ENCODE assay signal across 22 mouse cellular contexts in the genomic region with DNA sequence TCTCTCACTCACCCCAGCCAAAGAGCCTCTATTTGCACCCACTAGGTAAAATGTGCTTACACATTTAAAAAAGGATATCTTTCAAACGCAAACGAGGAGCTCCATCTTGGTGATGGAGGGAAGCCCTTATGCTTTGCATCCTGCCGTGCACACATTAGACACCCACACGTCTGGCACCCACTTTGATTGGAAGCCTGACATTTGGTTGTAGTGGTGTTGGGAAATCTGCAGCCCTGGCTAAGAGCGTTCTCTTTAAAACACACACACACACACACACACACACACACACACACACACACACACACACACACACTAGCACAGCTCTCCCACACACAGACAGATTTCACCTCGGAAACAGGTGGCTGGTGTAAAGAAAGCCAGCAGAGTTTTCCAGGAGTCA. TPM values are rescaled to one million over a fixed set of nuclear protein-coding genes. Genes with fewer than 3 reads are reported as not detected.
DNase-seq lines count a peak whose midpoint lies in the region; ATAC-seq and TF ChIP-seq lines count a peak whose summit lies in the region.
"Had no signal": no experiment of that assay in that cellular context is flagged by ENCODE, and none has a peak within 500 bp of the region (broad histone marks: within the 10 kb centered on the region; RNA-seq: fewer than 3 reads in every experiment).

No protein-coding gene starts in this region.

- TF ChIP-seq CTCF in hindbrain, postnatal 0 days (IDR thresholded peaks at IDR 0.05; ENCODE audit: low read depth): no peak

- H3K9ac ChIP-seq in hindbrain, postnatal 0 days (replicated peaks; ENCODE audit: low read length): no peak overlapping the region
- H3K9ac ChIP-seq: heart, embryonic 15.5 days; lung, embryonic 14.5 days; midbrain, embryonic 12.5 days had no signal

- intact Hi-C loops in left cerebral cortex, postnatal 10 days (cut with DNase I): no loop called here

- no peak overlapping the region for H3K27ac ChIP-seq in hindbrain, postnatal 0 days
- H3K27ac ChIP-seq: embryonic facial prominence, embryonic 10.5 days; heart, adult 2 months; heart, embryonic 15.5 days; hindbrain, embryonic 10.5 days; macrophage; midbrain, embryonic 12.5 days had no signal

- DNase-seq in frontal cortex, postnatal 36 days (ENCODE audit: low spot score in 2 of 2): peak; percentile 34 to 70
- DNase-seq in layer of hippocampus, adult 9-11 months: peak; percentile 88
- peak; percentile 28 to 57 for DNase-seq in left cerebral cortex, postnatal 10 days (ENCODE audit: extremely low spot score in 1 of 2, low spot score in 2 of 2)
- DNase-seq in right cerebral cortex, postnatal 25 days: peak; percentile 37
- DNase-seq in thymus, postnatal 0 days (ENCODE audit: low spot score): no peak
- DNase-seq in hindbrain, postnatal 0 days (ENCODE audit: low spot score): no peak
- DNase-seq in adrenal gland, postnatal 4 days (ENCODE audit: low spot score in 2 of 2): no peak
- DNase-seq in cerebellum, adult 9-11 months: no peak
- DNase-seq: adrenal gland, postnatal 36 days; cerebellum, postnatal 36 days; gastrocnemius, postnatal 14 days; heart, adult 2 months; lung, embryonic 14.5 days; thymus, postnatal 36 days had no signal

- no peak overlapping the region for H3K4me2 ChIP-seq in hindbrain, postnatal 0 days (ENCODE audit: low read depth, low read length)
- H3K4me2 ChIP-seq: heart, embryonic 15.5 days; lung, embryonic 14.5 days; midbrain, embryonic 12.5 days had no signal

- no peak for ATAC-seq in hindbrain, postnatal 0 days
- ATAC-seq: forebrain, embryonic 14.5 days; inflammation-experienced regulatory T-cells, adult 6 months had no signal

- no peaks in the 10 kb centered on the region for H3K27me3 ChIP-seq in hindbrain, postnatal 0 days (ENCODE audit: insufficient read depth, low read length)
- H3K27me3 ChIP-seq: heart, embryonic 15.5 days; midbrain, embryonic 12.5 days had no signal

- H3K9me3 ChIP-seq in hindbrain, postnatal 0 days (ENCODE audit: low read length): no peaks in the 10 kb centered on the region
- H3K9me3 ChIP-seq: embryonic facial prominence, embryonic 10.5 days; heart, embryonic 15.5 days; hindbrain, embryonic 10.5 days; midbrain, embryonic 12.5 days had no signal

- H3K36me3 ChIP-seq in hindbrain, postnatal 0 days (ENCODE audit: insufficient read depth, low read length): no peaks in the 10 kb centered on the region
- H3K36me3 ChIP-seq: embryonic facial prominence, embryonic 10.5 days; heart, embryonic 15.5 days; hindbrain, embryonic 10.5 days; midbrain, embryonic 12.5 days had no signal

- no peak overlapping the region for H3K4me3 ChIP-seq in hindbrain, postnatal 0 days (ENCODE audit: low read length)
- H3K4me3 ChIP-seq: embryonic facial prominence, embryonic 10.5 days; erythroblast, embryonic 14.5 days; heart, adult 2 months; heart, embryonic 15.5 days; hindbrain, embryonic 10.5 days; midbrain, embryonic 12.5 days had no signal

- no peaks in the 10 kb centered on the region for H3K4me1 ChIP-seq in hindbrain, postnatal 0 days (ENCODE audit: insufficient read depth, low read length)
- H3K4me1 ChIP-seq: embryonic facial prominence, embryonic 10.5 days; heart, embryonic 15.5 days; hindbrain, embryonic 10.5 days; midbrain, embryonic 12.5 days had no signal

- 84% methylated on average over 6 of the region's 6 CpGs for WGBS in hindbrain, postnatal 0 days

RNA-seq across cellular contexts. Expression of a gene that starts 33.1 kb away (rescaled TPM):
- 10 to 100 TPM; 23.4 to 25.5 TPM for total RNA-seq in left cerebral cortex, postnatal 10 days (2021)
- polyA plus RNA-seq in thymus, postnatal 0 days (2015; fragmentation: Nextera tagmentation; extraction: Ambion mirVana): 65.4 and 66.0 TPM in 2 replicates
- total RNA-seq in hindbrain, postnatal 0 days (2014; rRNA removed): 31.5 and 36.2 TPM in 2 replicates
- polyA plus RNA-seq in hindbrain, postnatal 0 days (2015; fragmentation: Nextera tagmentation; extraction: Ambion mirVana): 36.4 and 45.0 TPM in 2 replicates
- total RNA-seq in adrenal gland, postnatal 4 days (2021): 100 to 1,000 TPM; 178 to 210 TPM

Comparison
In these comparisons a context has a peak if more than half of its experiments do, and no peak if none do; other contexts are left out.
1. DNase-seq: peak in frontal cortex, postnatal 36 days (2 of 2), layer of hippocampus, adult 9-11 months (single experiment), left cerebral cortex, postnatal 10 days (2 of 2) and right cerebral cortex, postnatal 25 days (single experiment); none in thymus, postnatal 0 days (single experiment), hindbrain, postnatal 0 days (single experiment), adrenal gland, postnatal 4 days (0 of 2) and cerebellum, adult 9-11 months (single experiment).